Mouse (Mus musculus) left cerebral cortex, postnatal 25 days (tissue): ENCODE measurements around the gene Pcnt. TPM values are rescaled to one million over a fixed set of nuclear protein-coding genes. Genes with fewer than 3 reads are reported as not detected.

ENCODE experiments used
- DNase-seq, 2 experiments: peaks; one replicate each; pipeline ENCODE4 v3.0.0; 2022; ENCODE audit warnings: low spot score in 2 of 2, mixed read lengths in 1 of 2
- intact Hi-C: fragments of 180-260 bp; cut with DNase I; formaldehyde crosslinking; loops from one replicate; pipeline ENCODE4 v1.15.1; 2025
- total RNA-seq, 2 experiments: library from RNA; stranded (reverse); gene quantifications; 2 replicates each; pipeline ENCODE4 v1.2.3; 2021

The Pcnt gene
- total RNA-seq, result 10 to 100 TPM; 20.0 to 20.3 TPM

DNA sequence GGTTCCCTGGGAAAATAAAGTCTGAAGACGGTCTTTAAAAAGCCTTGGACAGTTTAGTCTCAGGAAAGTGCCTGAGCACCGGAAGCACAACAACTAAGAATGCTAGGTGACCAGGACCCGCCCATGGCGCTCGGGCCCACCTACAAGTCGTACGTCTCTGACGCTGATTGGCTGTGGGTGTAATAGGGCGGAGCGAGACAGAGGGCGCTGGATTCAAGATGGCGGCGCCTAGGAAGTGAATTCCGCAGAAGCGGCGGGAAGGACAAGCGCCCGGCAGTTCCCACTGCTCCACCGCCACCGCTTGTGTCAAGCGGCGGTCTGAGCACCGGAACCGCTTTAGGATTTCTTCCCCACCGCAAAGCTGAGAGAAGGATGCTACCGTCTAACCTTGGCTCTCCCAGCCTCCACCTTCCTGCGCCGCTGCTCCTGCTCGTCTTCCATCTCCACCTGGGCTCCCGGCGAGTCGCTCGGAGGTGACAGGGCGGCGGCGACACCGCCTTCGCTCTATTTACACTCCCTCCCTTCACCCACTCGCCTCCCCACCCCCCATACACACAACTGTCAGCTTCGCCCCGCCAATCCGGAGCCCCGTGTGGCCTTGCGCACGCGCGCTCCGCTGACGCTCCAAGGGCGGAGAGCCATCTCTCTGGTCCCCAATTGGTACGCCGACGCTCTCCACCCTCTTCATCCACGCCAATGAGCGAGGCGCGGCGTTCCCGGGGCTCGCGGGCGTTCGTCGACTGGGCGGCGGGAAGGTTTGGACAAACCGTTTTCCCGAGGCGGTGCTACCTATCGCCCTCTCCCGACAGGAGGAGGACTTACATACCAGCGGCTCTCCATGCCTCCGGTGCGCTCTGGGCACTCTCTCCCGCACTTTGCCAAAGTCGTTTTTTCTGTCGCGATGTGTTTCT lies at the start of gene Pcnt:
Gene Pcnt (minus strand): TSS at position 609 of the 911 bp plus-strand sequence.
- intact Hi-C loops, result loop anchor here (1.0 kb wide), 1 partner anchor 26 kb away; the partner anchor contains the start of gene Mcm3ap
- peak; percentile 95 to 98 for DNase-seq

DNA sequence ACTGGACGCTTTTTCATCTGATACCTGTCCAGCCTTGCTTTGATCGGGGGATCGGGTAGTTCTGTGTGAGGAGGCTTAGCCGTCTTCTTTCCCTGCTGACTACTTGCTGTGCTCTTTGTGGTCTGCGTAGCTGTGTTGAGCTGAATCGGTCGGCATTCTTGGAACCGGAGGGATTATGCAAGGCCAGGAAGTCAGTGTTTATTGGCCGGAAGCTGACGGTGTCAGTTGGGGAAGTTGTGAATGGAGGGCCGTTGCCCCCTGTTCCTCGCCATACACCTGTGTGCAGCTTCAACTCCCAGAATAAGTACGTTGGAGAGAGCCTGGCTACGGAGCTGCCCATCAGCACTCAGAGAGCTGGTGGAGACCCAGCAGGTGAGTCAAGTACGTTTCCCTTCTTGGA lies 46.6 kb upstream of the Pcnt start:
- DNase-seq, result no peak
- intact Hi-C loops, result no loop called here

- intact Hi-C loops, result no loop called here
Observed at GRCm38 (mm10) chr10:76488265-76488664, 45.7 kb upstream of the Pcnt start.

DNA sequence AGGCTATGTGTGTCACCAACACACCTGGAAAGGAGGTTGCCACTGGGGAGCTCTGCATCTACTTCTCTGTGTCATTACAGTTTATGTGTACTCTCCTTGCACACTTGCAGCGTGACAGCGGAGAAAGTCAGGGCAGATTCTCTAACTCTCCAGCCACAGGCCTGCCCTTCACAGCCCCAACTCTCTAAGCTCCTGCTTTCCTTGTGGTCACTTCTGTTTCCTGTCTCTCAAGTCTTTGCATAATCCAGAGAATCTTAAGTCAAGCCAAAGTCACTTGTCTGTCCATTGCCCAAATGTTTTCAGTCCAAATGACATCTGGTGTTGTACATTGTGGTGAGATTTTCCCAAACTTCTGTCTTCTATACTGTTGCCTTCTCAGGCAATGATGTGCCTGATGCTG lies 43.7 kb upstream of the Pcnt start:
- intact Hi-C loops, result loop anchor here (2.0 kb wide), 1 partner anchor 22 kb away; no protein-coding TSS in a partner anchor

More at GRCm38 (mm10) chr10:76488265-76488664, 45.7 kb upstream of the Pcnt start:
- DNase-seq, result no peak

DNA sequence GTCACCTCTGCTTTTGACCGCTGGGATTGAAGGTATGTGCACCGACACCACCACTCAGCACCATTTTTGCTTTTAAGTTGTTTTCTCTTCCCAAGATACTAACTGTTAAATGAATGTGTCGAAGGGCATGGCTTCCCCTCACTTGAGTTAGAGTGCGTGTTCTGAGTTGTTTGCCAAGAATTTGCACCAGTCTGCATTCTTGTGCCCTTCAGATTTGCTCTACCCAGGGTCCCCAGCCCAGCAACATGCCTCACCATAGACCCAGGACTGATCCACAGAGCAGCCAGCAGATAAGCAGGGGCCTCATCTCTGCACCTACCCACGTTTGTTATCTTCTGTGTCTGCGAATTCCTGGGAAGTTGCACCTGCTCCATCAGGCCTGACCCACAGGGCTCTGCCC lies 38.9 kb upstream of the Pcnt start:
- no peak for DNase-seq
- intact Hi-C loops, result no loop called here

More for the DNA sequence above, 43.7 kb upstream of the Pcnt start:
- DNase-seq, result no peak

DNA sequence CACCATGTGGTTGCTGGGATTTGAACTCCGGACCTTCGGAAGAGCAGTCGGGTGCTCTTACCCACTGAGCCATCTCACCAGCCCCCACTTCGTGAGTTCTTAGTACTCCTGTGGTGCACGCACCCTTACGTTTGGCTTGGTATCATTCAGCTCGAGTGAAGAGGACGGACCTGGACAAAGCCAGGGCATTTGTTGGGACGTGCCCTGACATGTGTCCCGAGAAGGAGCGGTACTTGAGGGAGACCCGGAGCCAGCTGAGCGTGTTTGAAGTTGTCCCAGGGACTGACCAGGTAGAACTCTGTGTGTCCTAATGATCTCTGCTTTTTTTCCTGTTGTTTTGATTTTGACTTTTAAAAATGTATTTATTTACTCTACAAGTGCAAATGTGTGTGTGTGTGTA lies 38.3 kb upstream of the Pcnt start:
- intact Hi-C loops, result no loop called here
- DNase-seq, result no peak

DNA sequence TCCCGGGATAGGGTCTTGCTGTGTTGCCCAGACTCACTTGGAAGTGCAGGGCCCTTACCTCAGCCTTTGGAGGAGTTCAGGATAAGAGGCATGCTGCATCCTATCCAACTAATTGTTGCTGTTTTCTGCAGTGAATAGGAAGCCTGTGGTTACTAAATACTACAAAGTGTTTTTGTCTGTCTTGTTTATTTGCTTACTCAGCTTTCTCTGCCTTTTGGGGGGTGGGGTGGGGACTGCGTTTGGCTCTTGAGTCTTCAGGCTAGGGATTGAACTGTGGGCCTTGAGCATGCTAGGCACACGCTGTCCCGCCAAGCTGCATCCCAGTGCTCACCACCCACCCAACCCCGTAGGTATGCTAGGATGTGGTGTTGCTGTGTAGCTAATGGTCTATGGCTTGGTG lies 31.2 kb upstream of the Pcnt start:
- no peak for DNase-seq
- intact Hi-C loops, result no loop called here

GRCm38 (mm10) chr10:76468203-76469162 lies 25.9 kb upstream of the Pcnt start, which contains the start of the genes Mcm3ap and Ybey:
Mcm3ap (plus strand) TSS chr10:76468927.
Ybey (minus strand) TSS chr10:76469114.
- intact Hi-C loops, result loop anchor here (1.0 to 5.0 kb wide), 2 partner anchors 26 to 259 kb away; partner anchors contain the start of genes Col6a1 and Pcnt
- DNase-seq, result peak; percentile 89 to 94

- no peak for DNase-seq
- intact Hi-C loops, result no loop called here
Observed at GRCm38 (mm10) chr10:76462721-76463120, 20.1 kb upstream of the Pcnt start.

- peak; percentile 23 to 59 for DNase-seq
- intact Hi-C loops, result no loop called here
Observed at GRCm38 (mm10) chr10:76462312-76462711, 19.7 kb upstream of the Pcnt start.

DNA sequence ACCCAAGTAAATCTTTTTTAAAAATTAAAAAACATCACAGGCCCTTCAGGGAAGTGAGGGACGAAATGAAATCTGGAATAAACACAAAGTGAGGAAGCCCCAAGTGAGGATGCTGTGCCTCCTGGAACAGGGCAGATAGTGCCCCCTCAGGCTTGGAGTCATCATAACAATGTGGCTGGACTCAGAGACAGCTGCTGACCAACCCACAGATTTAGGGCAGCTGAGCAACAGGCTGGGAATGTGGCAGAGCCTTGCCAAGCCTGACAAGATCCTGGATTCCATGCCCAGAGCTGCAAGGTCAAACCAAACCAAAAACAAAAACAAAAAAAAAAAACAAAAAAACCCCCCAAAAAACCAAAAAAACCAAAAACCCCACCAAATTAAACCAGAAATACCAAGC lies 18.7 kb upstream of the Pcnt start:
- no peak for DNase-seq
- intact Hi-C loops, result no loop called here

DNA sequence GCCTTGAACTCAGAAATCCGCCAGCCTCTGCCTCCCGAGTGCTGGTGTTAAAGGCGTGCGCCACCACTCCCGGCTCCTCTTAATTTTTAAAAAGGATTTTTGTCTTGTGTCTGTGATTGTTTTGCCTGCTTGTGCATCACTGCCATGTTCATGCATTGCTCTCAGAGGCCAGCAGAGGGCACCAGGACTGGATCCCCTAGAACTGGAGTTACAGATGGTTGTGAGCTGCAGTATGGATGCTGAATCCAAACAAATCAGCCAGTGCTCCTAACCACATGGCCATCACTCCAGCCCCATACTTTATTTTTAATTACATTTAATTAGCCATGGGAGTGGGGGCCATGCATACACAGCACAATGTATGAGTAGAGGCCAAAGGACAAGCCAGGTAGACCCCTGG lies 12.7 kb upstream of the Pcnt start:
- intact Hi-C loops, result no loop called here
- DNase-seq, result peak; percentile 34 to 68

DNA sequence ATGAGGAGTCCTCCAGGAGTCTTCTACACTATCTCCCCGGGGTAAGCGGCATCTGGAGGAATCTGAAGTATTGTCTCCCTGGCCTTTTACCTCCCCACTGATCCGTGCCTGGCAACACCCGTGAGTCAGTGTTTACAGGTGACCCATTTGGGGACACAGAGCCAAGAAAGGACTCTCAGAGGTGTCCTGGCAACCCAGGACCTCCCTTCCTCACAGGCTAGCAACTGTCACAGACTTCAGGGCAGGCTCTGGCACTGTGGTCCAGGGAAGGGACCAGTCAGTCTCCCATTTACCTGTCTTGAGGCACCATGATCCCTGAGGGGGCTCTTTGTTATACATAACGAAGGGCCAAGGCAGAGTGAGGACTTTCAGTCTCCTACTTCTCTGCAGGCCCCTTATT lies 6.3 kb upstream of the Pcnt start, which contains the start of gene 2610028H24Rik:
Gene 2610028H24Rik (plus strand): TSS at position 231 of the 400 bp plus-strand sequence.
- DNase-seq, result no peak
- intact Hi-C loops, result no loop called here

- DNase-seq, result peak in 1 of 2 experiments; percentile 14
- intact Hi-C loops, result no loop called here
Observed at GRCm38 (mm10) chr10:76447406-76448229, 5.0 kb upstream of the Pcnt start.

DNA sequence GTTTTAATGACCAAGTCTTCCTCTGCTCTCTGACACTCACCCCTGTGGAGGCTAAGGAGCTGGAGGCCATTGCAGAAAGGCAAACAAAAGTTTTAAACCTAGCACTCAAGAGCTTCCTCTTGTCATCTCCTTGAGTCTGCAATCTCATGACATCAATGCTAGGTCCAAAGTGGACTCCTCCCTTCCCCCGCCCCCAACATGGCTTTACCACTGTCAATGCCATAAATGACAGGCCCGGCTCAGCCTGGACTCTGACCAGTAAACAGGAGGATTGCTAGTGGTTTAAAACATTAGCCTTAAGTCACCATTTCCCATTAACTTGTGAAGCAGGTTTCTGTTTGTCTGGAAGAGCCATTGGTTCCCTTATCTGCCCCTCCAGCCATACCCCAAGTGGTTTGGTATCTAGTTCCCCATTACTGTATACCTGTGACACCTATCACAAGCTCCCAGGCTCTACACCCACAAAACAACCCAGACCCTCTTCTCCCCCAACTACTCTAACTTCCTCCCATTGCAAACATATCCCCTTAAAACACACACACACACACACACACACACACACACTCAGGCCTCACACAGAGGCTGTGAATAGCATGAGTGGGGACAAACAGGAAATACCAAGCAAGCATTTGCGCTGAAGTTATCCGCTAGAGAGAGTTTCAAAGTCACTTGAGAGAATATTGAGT lies 3.6 kb upstream of the Pcnt start:
- intact Hi-C loops, result no loop called here

GRCm38 (mm10) chr10:76440281-76440680 lies 2.3 kb downstream of the Pcnt start, which contains the start of gene AC141477.1:
AC141477.1 (minus strand) TSS chr10:76440444.
- no peak for DNase-seq
- intact Hi-C loops, result no loop called here

More for the DNA sequence above, 3.6 kb upstream of the Pcnt start:
- no peak for DNase-seq

- intact Hi-C loops, result no loop called here
- no peak for DNase-seq
Observed at GRCm38 (mm10) chr10:76439107-76439890, 3.3 kb downstream of the Pcnt start.
